Mouse (Mus musculus) layer of hippocampus, postnatal 36 days (tissue): Measurements from ENCODE around the gene Fmnl1. TPM values are rescaled to one million over a fixed set of nuclear protein-coding genes. Genes with fewer than 3 reads are reported as not detected.

Experiments used
- DNase-seq, 2 experiments: peaks; one replicate each; pipeline ENCODE4 v3.0.0; 2022
- total RNA-seq, 2 experiments: library from RNA; stranded (reverse); gene quantifications; 2 replicates each; pipeline ENCODE4 v1.2.3; 2021

The Fmnl1 gene
- total RNA-seq, 2 experiments from 2014 or later, result 136 to 154 TPM

DNA sequence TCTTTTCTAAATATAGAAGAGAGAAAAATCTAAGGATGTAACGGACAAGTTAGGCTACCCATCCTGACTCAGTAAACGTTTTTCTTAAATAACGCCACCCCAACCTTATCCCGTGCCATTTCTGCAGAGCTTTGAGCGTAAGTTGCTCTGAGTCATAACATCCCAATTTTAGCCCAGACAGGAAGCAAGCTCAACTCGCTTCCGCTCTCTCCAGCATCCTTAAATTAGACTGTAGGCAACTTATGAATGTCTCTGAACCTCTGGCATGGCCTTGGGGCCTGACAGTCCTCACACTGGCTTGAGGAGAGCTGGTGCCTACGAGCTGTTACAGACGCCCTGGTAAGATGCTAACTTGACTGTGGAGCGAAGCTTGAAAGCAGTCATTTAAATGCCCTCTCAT is 52.5 kb downstream of the Fmnl1 start:
- DNase-seq, result no peak

DNA sequence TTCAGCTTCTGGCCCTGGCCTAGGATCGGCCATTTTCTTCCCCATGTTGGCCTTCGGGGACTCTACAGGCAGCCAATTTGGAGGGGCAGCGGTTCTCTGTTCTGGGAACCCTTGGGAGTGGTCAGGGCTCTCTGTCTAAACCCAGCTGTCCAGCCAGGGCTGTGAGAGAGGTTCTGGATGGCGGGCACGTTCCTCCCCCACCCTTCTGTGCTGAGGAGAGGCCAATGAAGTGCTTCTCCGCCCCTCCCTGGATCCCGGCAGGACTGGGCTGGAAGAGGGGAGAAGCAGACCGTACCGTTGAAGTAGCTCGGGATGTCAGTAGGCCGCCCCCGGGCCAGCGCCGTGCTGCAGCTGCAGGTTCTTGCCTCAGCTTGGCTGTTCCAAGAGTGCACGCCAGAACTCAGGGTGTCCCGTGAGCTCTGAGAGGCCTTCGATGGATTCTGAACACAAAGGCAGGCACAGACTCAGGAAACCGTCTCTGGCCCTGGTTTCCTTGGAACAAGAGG is 53.1 kb downstream of the Fmnl1 start:
- no peak for DNase-seq

DNA sequence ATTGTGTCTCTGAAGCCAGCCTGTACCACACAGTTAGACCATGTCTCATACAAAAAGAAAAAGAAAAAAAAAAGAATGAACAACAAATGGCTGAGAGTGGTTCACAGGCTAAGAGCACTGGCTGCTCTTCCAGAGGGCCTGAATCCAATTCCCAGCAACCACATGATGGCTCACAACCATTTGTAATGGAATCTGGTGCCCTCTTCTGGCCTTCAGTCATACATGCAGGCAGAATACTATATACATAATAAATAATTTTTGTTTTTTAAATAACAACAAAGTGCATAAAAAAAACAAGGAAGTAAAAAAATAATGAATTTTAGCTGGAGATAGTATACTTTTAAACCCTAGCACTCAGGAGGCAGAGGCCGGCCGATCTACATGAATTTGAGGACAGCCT is 58.7 kb downstream of the Fmnl1 start:
- no peak for DNase-seq

DNA sequence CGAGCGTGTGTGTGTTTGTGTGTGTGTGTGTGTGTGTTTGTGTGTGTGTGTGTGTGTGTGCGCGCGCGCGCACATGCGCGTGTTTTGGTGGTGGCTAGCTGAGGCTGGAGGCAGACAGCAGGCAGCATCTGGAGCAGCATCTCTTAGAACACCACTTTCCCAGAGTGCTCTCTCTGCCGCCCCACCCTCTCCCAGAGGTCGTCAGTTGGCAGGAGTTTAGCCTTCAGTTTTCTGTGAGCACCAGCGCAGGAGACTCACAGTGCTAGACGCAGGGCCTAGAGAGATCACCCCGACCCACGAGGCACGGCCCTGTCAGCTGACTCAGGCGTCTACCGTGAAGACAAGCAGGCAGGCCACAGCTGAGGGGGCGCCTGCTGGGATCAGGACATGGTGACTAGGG is 59.7 kb downstream of the Fmnl1 start:
- DNase-seq, result no peak

DNA sequence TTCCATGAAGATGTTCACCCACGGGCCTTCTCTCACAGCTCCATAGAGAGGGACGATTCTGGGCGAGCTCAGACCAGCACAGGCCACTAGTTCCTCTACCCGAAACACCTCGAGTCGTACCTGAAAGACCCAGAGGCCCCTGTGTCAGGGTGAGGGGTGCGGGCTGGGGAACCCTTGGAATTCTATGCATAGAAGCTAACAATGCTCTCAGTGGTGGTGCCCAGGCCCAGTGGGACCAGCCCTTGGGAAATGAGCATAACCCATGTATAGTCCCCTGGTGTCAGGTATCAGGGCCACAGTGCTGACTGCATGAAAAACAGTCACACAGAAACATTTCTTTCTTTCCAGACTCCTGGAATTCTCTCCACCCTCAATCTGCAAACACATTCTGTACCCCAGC is 60.5 kb downstream of the Fmnl1 start:
- DNase-seq, result no peak

DNA sequence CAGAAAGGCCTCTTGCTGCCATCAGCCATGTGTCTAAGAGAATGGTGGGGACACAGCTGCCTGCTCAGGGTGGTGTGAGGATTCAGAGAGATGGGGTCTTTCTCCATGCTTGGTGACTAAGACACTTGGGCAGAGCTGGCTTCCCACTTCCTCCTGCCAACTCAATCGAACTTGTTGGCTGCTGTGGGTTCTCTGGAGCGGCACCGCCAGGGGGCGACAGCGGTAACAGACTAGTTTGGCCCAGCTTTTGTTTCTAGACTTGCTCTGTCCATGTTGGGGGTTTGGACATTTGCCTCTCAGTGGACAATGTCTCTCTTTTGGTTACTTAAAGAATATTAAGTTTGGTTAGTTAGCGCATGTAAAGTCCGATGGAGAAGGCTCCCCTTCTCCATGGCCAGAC is 62.1 kb downstream of the Fmnl1 start:
- DNase-seq, result peak; percentile 75 to 77

DNA sequence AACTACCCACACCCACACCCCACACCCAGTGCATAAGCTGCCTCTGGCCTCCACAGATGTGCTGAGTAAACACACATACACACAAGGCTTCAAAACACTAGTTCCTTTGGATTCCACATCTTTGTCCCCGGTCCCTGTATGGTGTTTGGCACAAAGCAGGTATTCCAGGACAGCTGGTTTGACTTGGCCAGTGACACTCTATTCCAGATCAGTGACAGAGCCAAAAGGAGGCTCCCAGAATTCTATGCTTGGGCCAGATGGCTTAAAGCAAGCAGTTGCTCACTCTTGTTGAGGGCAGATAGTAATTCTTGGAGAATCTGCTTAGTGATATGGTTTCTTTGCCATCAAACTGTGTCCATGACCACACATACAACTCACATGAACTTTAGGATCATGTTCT is 63.5 kb downstream of the Fmnl1 start:
- DNase-seq, result no peak

DNA sequence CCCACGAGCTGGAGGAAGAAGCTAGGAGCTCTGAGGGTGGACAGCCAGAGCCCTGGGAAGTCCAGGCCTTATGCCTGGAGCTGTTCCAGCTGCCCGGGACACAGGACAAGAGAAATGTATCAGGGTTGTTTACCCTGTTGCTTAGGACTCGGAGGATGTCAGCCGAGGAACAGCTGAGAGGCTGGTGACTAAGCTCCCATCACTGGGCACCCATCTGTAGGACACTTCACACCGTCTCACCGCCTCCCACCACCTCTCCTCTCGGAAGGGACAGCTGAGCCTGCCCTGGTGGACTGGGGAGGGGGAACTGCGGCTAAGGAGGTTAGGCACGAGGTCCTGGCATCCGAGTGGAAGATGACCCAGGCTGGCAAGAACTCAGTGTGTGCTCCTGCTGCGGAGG is 64.8 kb downstream of the Fmnl1 start:
- DNase-seq, result no peak

DNA sequence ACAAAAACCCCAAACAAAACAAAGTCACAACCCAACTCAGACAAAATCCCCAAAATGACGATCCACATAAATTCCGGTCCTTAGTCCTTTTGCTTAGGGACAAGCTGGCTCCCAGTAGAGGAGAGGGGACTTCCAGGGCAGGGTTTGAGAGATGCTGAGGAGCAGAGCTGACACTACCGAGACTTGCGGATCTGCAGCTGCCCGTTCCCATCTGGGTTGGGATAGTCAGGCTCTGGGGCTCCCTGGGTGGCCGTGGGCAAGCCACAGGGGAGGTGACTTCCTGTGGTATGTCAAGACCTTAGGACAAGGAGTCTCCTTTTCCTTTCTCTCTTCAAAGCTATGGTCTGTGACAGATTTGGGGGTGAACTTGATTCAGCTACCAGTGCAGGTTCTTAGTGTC is 65.5 kb downstream of the Fmnl1 start:
- DNase-seq, result no peak

DNA sequence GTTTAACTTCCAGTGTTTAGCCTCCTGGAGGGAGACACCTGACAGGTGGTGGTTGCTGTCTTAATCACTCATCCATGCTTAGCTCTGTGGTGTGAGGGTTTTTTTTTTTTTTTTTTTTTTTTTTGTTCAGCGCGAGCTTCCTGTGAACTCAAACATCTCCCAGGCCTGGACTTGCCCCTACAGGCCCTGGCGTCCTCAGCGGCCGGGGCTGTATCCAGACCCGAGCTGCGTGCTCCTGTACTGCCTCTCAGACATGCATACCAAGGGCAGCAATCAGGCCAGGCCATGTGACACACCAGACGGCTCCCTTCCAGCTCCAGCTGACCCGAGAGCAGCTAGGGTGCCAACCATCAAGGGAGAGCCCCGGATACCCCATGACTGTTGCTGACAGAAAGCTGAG is 66.0 kb downstream of the Fmnl1 start:
- DNase-seq, result no peak

DNA sequence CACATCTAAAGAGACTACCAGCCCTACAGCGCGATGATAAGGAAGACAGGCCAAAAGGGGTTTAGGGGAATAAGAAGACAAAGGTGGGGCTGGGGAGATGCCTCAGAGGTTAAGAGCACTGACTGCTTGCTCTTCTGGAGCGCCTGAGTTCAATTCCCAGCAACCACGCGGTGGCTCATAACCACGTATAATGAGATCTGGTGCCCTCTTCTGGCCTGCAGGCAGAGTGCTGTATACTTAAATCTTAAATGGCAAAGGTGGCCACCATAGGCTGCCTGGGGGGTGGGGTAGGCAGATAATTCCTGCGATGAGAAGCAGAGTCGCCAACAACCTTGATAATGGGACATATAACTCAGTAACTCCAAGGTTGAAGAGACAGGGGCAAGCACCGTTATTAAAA is 66.8 kb downstream of the Fmnl1 start:
- DNase-seq, result no peak

DNA sequence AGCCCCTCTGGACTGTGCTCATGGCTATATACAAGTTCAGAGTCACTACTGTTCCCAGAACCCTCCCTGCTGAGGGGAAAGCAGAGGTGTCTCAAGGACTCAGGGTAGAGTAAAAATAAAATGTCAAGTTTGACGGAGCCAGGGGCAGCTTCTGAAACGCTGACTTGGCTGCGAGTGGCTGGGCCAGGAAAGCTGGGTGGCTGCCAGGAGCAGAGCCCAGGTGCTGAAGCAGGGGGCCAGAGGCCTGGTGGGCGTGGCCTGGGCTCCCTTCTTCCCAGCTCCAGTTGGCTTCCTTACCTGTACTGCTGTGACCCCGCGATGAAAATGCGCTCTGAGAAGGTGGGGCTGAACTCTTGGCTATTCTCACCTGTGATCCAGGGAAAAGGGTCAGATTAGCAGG is 69.8 kb downstream of the Fmnl1 start:
- no peak for DNase-seq

DNA sequence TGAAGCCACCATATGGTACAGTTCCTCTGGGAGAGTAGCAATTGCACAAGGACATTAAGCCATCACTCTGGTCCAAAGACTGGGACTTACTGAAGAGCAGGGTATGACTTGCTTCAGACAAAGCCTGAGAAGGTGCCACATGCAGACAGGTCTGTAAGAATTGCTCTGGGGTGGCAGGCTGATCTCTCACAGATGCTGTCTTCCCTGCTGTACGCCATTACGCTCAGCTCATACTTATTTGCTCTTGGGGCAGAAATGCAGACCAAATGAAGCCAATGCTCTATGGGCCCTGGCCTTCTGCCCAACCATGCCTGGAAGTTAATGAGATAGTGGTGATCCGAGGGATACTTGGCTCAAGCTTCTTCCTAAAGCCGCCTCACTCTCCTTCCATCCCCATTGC is 73.9 kb downstream of the Fmnl1 start:
- DNase-seq, result no peak

DNA sequence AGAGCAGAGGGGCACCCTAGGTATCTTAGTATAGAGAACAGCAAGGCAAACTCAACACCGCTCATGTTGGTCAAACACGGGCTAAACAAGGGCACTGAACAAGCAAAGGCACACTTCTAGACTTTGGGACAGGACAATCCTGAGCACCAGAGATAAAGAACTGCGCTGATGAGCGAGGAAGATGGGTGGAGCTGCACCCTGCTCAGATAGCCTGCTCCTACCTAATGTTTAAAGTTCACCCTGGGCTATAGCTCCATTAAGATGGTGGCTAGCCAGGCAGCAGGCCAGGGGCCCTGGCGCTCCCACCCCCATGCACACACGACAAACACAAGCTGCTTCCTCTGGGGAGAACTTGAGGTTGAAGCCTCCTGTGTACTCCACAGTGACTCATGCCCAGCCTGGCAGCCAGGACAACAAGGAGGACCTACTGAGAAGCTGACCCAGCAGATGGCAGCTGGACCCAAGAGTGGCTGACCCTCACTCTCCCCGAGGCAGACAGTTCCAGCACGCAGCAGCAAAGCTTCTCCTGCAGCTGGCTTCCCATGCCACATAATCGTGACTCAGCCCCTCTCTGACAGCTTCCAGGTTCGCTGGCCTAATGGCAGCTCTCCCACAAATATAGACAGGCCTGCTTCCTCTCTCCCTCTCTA is 75.3 kb downstream of the Fmnl1 start:
- DNase-seq, result peak; percentile 33 to 37

DNA sequence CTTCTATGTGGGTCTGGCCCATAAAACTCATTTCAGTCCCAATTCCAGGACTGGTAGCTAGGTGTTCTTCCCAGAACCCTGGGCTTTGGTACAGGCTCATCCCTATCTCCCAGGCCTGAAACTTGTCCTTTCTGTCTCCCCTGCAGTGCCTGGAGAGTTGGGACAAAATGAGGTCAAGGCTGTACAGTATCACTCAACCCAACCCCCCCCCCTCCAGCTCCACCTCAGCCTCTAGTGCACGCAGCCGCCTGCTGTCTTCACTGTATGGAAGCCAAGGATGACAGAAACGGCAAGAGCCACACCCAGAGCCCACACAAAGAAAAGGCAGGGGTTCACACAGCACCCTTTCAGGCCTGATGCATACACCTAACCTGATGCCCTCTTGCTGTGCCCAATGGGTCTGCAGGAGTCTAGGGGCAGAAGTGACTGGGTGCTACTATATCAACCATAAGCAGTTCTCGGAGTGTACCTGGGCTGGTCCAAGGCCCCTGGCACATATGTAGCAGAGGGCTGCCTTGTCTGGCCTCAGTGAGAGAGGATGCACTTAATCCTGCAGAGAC is 75.9 kb downstream of the Fmnl1 start:
- no peak for DNase-seq

DNA sequence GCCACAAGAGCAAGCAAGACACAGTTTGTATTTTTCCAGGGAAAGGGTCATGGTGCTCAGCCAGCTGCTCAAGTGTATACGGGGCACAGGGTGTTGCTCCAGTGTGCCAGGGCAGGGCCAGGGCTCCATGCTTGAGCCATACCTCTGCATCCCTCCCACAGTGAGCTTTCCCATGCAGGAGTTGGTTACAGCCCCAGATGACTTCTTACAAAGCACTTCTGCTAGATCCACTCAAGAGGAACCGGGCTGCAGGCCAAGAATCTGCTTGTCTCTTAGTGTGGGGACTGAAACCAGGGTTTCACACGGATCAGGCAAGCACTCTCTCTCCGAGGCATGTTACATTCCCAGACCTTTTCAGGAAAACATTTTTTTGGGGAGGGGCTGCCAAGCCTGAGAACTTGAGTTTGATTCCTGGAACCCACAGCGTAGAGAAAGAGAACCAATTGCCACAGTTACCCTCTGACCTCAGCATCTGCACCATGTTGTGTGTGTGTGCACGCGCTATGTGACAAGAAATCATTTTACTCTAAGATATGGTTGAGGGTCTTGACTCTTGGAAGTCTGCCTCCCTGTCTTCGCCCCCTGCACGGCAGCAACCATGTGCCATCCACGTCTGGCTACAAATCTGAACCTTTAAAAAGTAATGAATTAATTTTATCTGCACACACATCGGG is 76.7 kb downstream of the Fmnl1 start:
- peak; percentile 64 for DNase-seq

Other genes with a start within 250 kb of the Fmnl1 start
- under 1 TPM; 0.27 to 0.40 TPM for gene Kif18b, start 246.0 kb upstream of the Fmnl1 start, total RNA-seq
- 10 to 100 TPM; 16.2 to 18.2 TPM for gene C1ql1, start 224.4 kb upstream of the Fmnl1 start, total RNA-seq
- gene Nmt1, start 142.9 kb upstream of the Fmnl1 start, total RNA-seq, result 100 to 1,000 TPM; 165 to 167 TPM
- gene Dcakd, start 142.8 kb upstream of the Fmnl1 start, total RNA-seq, result 10 to 100 TPM; 88.9 to 96.1 TPM
- 1 to 10 TPM; 9.5 TPM for gene Plcd3, start 69.4 kb upstream of the Fmnl1 start, total RNA-seq
- 10 to 100 TPM; 76.4 to 86.1 TPM for gene Acbd4, start 69.4 kb upstream of the Fmnl1 start, total RNA-seq
- 10 to 100 TPM; 52.7 to 56.1 TPM for gene Hexim1, start 54.9 kb upstream of the Fmnl1 start, total RNA-seq
- gene Hexim2, start 38.7 kb upstream of the Fmnl1 start, total RNA-seq, result 10 to 100 TPM; 14.8 to 14.9 TPM
- 1 to 10 TPM; 1.5 to 2.3 TPM for gene 1700023F06Rik, start 37.5 kb downstream of the Fmnl1 start, total RNA-seq
- gene Spata32, start 47.3 kb downstream of the Fmnl1 start, total RNA-seq, result 1 to 10 TPM in 1 of 2 experiments, under 1 TPM in 1; 0.72 to 1.6 TPM
- gene Map3k14, start 96.4 kb downstream of the Fmnl1 start, total RNA-seq, result 1 to 10 TPM; 3.2 to 4.3 TPM
- 1 to 10 TPM; 7.9 to 9.6 TPM for gene Arhgap27, start 192.6 kb downstream of the Fmnl1 start, total RNA-seq
- gene Plekhm1, start 241.6 kb downstream of the Fmnl1 start, total RNA-seq, result 10 to 100 TPM; 18.8 to 20.6 TPM